Mouse (Mus musculus): Measurements from ENCODE around the gene Aoc3. TPM values are rescaled to one million over a fixed set of nuclear protein-coding genes. Genes with fewer than 3 reads are reported as not detected.
"Not testable (repeated sequence)": the region's sequence is repeated elsewhere in the genome, so short reads cannot be mapped to it uniquely, and the experiment has no call there.

Aoc3 gene
- polyA plus RNA-seq, 1 experiment = 59.2 TPM

- no peak for DNase-seq (ENCODE audit: low spot score)
Observed at GRCm38 (mm10) chr11:101374421-101374938, 44.1 kb downstream of the Aoc3 start.

- not testable (repeated sequence) for DNase-seq (ENCODE audit: low spot score)
Observed at GRCm38 (mm10) chr11:101378196-101378595, 47.8 kb downstream of the Aoc3 start.

- no peak for DNase-seq (ENCODE audit: low spot score)
Observed at GRCm38 (mm10) chr11:101378926-101379325, 48.5 kb downstream of the Aoc3 start.

GRCm38 (mm10) chr11:101381817-101382216, 51.4 kb downstream of the Aoc3 start:
- no peak for DNase-seq (ENCODE audit: low spot score)

Other genes starting within 250 kb of the Aoc3 start
- gene Coasy, start 248.0 kb upstream of the Aoc3 start, polyA plus RNA-seq (2012; rRNA removed) = 25.8 and 38.8 TPM in 2 replicates
- gene Mlx, start 243.3 kb upstream of the Aoc3 start, polyA plus RNA-seq (2012; rRNA removed) = 34.1 and 38.0 TPM in 2 replicates
- gene Psmc3ip, start 235.2 kb upstream of the Aoc3 start, polyA plus RNA-seq (2012; rRNA removed) = 7.1 and 7.9 TPM in 2 replicates
- 66.2 and 67.3 TPM in 2 replicates for gene Retreg3, start 210.7 kb upstream of the Aoc3 start, polyA plus RNA-seq (2012; rRNA removed)
- gene Tubg1, start 210.7 kb upstream of the Aoc3 start, polyA plus RNA-seq (2012; rRNA removed) = 4.3 and 11.0 TPM in 2 replicates
- 3.3 and 5.0 TPM in 2 replicates for gene Tubg2, start 174.7 kb upstream of the Aoc3 start, polyA plus RNA-seq (2012; rRNA removed)
- gene Cntnap1, start 160.1 kb upstream of the Aoc3 start, polyA plus RNA-seq (2012; rRNA removed) = 4.2 and 5.8 TPM in 2 replicates
- 33.9 and 35.6 TPM in 2 replicates for gene Plekhh3, start 159.3 kb upstream of the Aoc3 start, polyA plus RNA-seq (2012; rRNA removed)
- 0.19 and 0.21 TPM in 2 replicates for gene Ccr10, start 155.2 kb upstream of the Aoc3 start, polyA plus RNA-seq (2012; rRNA removed)
- gene Ezh1, start 104.1 kb upstream of the Aoc3 start, polyA plus RNA-seq (2012; rRNA removed) = 45.0 and 45.7 TPM in 2 replicates
- 79.5 and 82.0 TPM in 2 replicates for gene Ramp2, start 84.6 kb upstream of the Aoc3 start, polyA plus RNA-seq (2012; rRNA removed)
- gene Vps25, start 76.9 kb upstream of the Aoc3 start, polyA plus RNA-seq (2012; rRNA removed) = 73.3 and 91.1 TPM in 2 replicates
- 7.4 and 10.6 TPM in 2 replicates for gene Wnk4, start 70.0 kb upstream of the Aoc3 start, polyA plus RNA-seq (2012; rRNA removed)
- 1.4 and 1.5 TPM in 2 replicates for gene Cntd1, start 51.6 kb upstream of the Aoc3 start, polyA plus RNA-seq (2012; rRNA removed)
- 155 and 156 TPM in 2 replicates for gene Coa3, start 51.5 kb upstream of the Aoc3 start, polyA plus RNA-seq (2012; rRNA removed)
- gene Becn1, start 28.3 kb upstream of the Aoc3 start, polyA plus RNA-seq (2012; rRNA removed) = 147 and 154 TPM in 2 replicates
- 60.6 and 68.7 TPM in 2 replicates for gene Psme3, start 14.4 kb upstream of the Aoc3 start, polyA plus RNA-seq (2012; rRNA removed)
- gene Aoc2, start 5.5 kb upstream of the Aoc3 start, polyA plus RNA-seq (2012; rRNA removed) = 3.8 and 4.8 TPM in 2 replicates
- gene G6pc, start 37.0 kb downstream of the Aoc3 start, polyA plus RNA-seq (2012; rRNA removed) = not detected in 2 replicates
- 26.1 and 27.7 TPM in 2 replicates for gene Aarsd1, start 87.0 kb downstream of the Aoc3 start, polyA plus RNA-seq (2012; rRNA removed)
- gene Gm27029, start 94.2 kb downstream of the Aoc3 start, polyA plus RNA-seq (2012; rRNA removed) = 0.95 and 1.0 TPM in 2 replicates
- gene Rundc1, start 94.5 kb downstream of the Aoc3 start, polyA plus RNA-seq (2012; rRNA removed) = 22.1 and 22.9 TPM in 2 replicates
- 21.1 and 28.2 TPM in 2 replicates for gene Ptges3l, start 94.7 kb downstream of the Aoc3 start, polyA plus RNA-seq (2012; rRNA removed)
- gene Rpl27, start 111.7 kb downstream of the Aoc3 start, polyA plus RNA-seq (2012; rRNA removed) = 932 and 1,046 TPM in 2 replicates
- 66.6 and 79.9 TPM in 2 replicates for gene Ifi35, start 117.8 kb downstream of the Aoc3 start, polyA plus RNA-seq (2012; rRNA removed)
- 19.2 TPM in 2 replicates for gene Rnd2, start 134.4 kb downstream of the Aoc3 start, polyA plus RNA-seq (2012; rRNA removed)
- gene Vat1, start 135.6 kb downstream of the Aoc3 start, polyA plus RNA-seq (2012; rRNA removed) = 172 and 197 TPM in 2 replicates
- 0.43 and 0.59 TPM in 2 replicates for gene Brca1, start 221.3 kb downstream of the Aoc3 start, polyA plus RNA-seq (2012; rRNA removed)
- 85.6 and 91.1 TPM in 2 replicates for gene Nbr1, start 221.5 kb downstream of the Aoc3 start, polyA plus RNA-seq (2012; rRNA removed)